Mouse (Mus musculus): ENCODE data around the gene Rgp1.

DNA sequence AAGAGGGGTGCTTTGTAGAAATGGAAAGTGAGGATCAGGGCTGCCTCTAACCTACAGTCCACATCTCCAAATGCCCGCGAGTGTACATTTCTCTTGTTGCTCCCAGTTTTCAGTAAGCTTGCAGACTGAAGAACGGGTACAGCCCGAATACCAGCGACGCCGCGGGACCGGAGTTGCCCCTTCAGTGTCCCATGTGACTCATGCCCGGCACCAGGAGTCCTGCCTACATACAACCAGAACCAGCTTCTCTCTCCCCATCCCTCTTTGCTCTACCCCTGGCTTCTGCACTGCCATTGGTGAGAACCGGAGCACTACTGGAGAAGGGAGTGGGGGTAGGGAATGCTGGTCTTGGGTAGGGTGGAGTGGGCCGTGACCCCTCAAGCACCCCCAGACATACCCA is 2.9 kb downstream of the Rgp1 start:
- no peak for TF ChIP-seq CTCF (IDR thresholded peaks at IDR 0.05; ENCODE audit: borderline replicate concordance, extremely low read depth, insufficient read depth, insufficient read length)
- TF ChIP-seq POLR2A (IDR thresholded peaks at IDR 0.05; ENCODE audit: borderline replicate concordance, extremely low read depth, insufficient read depth, insufficient read length, poor library complexity, severe bottlenecking), result no peak

All from brain, embryonic 14.5 days (tissue).